Mouse (Mus musculus) adrenal gland, postnatal 36 days (tissue): ENCODE data around the gene Spag8. TPM values are rescaled to one million over a fixed set of nuclear protein-coding genes. Genes with fewer than 3 reads are reported as not detected.

Source experiments
- DNase-seq, 2 experiments: peaks; one replicate each; pipeline ENCODE4 v3.0.0; 2021; ENCODE audit warnings: mixed read lengths in 1 of 2
- total RNA-seq, 2 experiments: library from RNA; stranded (reverse); gene quantifications; 2 replicates each; pipeline ENCODE4 v1.2.3; 2021

Gene Spag8
- total RNA-seq, 2 experiments from 2014 or later = 0.30 to 0.40 TPM

- no peak for DNase-seq
These were observed 668 bp downstream of the Spag8 start for GRCm38 (mm10) chr4:43652726-43653125.

- DNase-seq = no peak
These were observed 3.6 kb downstream of the Spag8 start for GRCm38 (mm10) chr4:43649783-43650182.

- no peak for DNase-seq
These were observed 12.9 kb downstream of the Spag8 start for GRCm38 (mm10) chr4:43640491-43640890.

DNA sequence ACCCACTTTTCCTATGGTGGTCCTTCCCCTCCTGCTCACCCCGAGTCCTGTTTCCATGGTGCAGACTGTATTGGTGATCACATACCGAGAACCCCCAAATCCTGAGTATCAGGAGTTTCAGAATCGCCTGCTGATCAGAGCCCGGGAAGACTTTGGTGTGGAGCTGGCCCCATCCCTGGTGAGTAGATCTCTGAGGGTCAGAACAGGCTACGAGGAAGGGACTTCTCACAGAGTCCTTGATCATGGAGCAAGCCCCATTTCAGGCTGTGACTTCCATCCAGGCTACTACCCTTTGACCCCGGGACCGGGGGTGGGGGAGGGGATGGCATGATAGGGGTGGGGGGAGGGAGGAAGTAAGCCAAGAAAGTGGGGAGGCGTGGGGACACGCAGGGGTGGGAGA lies 13.3 kb downstream of the Spag8 start:
- no peak for DNase-seq

- DNase-seq = no peak
These were observed 16.6 kb downstream of the Spag8 start for GRCm38 (mm10) chr4:43636751-43637150.

DNA sequence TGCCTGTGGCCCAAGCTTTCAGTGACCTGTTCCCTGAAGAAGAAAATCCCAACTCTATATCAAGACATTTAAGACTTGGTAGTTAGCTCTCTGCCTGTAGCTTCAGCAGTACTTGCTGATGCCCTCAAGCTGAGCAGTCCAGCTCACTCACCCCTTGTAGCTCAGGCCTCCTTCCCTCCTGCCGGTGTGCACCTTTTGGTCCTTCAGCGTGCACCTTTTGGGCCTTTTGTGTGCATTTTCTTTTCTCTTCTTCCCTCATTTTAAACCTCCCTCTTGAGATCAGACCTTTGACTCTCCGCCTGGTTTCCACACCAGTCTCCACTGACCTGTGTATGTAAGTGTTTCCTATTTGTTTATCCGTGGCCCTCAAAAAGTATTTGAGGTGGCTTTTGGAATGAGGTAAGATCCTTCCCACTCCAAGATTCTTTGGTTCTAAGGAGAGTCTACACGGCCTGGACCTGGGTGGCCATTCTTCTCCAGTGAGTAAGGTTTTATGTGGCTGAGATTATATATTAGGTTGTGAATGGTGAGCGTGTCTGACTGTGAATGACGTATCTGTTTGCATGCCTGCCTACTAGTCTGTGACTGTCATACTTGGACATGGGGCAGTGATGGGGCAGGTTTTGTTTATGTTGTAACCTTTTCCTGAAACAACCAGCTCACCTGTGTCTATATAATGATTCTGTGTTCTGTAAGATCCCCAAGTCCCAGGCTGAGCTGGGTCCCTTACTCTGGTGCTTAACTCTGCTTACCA lies 18.6 kb downstream of the Spag8 start:
- DNase-seq = no peak

DNA sequence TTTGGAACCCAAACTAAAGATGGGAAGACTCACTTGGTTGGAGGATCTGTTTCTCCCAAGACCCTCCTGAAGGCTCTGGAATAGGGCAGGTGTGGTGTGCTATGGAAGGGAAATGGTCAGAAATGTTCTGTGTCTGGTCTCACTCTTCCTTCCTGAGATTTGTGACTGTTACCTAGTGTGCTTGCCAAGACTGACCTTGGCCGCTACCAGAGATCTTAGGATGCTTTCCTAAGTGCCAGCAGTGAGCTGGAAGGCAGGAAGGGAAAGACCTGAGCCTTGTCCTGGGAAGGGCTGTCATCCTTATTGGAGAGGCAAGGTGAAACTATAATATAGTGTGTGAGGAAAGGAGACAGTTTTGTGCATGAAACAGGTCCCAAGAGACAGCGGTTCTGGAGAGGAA lies 19.7 kb downstream of the Spag8 start:
- DNase-seq = peak in 1 of 2 experiments; percentile 14

DNA sequence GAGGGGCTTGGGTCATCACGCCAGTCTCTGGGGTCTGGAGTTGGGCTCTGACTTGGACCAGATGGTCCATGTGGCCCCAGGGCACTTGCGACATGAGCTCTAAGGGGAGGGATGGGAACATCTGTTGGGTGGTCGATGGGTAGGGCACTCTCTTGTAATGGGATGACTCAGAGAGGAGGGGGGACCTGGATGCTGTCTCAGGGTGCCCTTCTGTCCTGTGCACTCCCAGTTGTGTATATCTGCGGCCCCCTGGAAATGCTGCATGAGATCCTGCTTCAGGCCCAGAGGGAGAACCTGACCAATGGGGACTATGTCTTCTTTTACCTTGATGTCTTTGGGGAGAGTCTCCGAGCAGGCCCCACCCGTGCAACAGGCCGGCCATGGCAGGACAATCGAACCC lies 20.1 kb downstream of the Spag8 start:
- no peak for DNase-seq

- DNase-seq = peak in 1 of 2 experiments; percentile 23
These were observed 21.2 kb downstream of the Spag8 start for GRCm38 (mm10) chr4:43631956-43632920.

DNA sequence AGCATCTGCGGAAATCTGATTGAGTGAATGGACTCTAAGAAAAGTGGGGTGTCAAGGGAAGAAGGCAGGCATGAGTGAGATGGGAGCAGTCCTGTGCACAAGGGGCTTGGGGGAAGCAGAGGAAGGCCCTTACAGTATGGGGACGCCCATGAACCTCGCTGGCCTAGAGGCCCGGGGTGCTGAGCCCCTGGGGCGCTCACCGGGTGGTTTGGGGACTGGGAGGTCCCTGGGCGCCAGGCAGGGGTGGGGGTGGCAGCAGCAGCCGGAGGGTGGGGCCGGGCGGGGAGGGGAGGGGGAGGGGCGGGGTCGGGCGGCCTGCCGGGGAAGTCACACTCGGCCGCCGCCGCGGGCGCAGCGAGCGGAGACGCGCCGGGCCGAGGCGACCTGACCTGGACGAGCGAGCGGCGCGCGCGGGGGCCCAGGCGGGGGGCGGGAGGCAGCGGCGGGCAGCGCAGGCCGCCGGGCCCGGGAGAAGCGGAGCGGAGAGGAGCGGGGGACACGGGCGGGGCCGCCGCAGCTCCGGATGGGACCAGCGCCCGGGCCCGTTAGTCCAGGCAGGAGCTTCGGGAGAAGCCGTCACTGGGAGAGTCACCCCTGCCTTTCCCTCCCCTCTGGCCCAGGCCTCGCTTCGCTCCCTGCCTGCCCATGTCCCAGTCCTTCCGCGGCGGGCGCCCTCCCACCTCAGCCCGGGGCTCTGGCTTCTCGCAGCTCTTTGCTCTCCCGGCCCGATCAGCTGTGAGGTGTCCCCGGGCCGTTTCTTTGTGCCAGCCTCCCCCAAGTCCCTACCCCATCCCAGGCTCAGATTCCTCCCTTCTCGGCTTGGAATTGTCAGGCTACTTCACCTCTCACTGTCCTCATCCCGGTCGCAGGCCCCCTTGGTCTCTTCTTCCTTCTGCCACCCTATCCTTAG lies 22.1 kb downstream of the Spag8 start, which contains the start of gene Npr2:
Gene Npr2 (plus strand): TSS at position 890 of the 910 bp plus-strand sequence.
- peak; percentile 62 to 78 for DNase-seq

GRCm38 (mm10) chr4:43630671-43631045 lies 22.7 kb downstream of the Spag8 start:
- DNase-seq = no peak

DNA sequence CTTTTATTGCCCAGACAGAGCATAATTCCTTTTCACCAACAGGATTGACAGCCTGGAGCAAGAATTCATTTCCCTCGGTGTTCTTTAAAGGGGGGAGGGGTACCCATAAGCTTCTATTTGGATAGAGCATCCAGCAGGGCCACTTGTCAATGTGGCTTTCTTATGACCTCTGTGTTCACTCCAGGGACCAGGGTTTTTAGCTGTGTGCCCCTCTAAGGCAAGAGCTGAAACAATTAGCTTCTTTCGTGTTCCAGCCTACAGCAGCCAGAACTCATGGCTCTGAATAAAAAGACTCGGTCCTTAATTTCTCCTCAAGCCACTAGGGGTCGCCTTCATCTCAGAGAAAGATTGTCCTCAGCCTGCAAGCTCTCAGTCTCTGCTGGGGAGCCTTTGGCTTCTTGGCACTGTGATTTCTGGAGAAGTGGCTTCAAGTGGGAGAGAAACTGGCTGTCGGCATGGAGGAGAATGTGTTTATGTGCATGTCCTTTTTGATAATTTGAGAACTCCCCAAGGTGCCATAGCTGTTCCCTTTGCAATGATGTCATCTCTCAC lies 23.3 kb downstream of the Spag8 start:
- peak; percentile 62 to 85 for DNase-seq

DNA sequence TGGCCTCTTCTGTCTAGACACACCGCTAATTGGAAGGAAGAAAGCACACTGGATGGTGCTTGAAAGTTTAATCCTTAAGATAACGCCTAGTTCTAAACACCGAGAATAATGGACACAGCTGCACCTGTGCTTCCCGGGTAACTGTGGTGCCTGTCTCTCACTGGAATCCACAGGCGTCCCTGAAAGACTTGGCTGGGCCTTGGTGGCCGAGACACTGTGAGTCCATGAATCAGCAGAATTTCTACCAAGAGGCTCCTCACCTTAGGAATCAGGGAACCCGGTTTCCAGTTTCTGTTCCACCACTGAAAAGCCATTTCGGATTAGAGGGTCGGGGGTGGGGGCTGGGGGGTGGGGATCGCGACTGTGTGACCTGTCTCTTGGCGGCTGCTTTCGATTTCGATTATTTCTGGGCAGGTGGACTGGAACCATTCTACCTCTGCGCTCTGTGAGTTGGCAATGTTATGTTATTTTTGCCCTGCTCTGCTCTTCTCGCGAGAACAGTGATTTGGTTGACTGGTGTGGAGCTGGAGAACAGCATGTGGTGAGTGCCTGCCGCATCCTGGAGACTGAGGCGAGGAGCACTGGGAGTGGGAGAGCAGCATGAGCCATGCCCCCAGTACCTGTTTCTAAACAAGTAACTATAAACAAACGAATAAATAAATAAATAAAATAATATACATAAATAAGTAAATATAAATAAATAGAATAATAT lies 24.1 kb downstream of the Spag8 start:
- DNase-seq = no peak

DNA sequence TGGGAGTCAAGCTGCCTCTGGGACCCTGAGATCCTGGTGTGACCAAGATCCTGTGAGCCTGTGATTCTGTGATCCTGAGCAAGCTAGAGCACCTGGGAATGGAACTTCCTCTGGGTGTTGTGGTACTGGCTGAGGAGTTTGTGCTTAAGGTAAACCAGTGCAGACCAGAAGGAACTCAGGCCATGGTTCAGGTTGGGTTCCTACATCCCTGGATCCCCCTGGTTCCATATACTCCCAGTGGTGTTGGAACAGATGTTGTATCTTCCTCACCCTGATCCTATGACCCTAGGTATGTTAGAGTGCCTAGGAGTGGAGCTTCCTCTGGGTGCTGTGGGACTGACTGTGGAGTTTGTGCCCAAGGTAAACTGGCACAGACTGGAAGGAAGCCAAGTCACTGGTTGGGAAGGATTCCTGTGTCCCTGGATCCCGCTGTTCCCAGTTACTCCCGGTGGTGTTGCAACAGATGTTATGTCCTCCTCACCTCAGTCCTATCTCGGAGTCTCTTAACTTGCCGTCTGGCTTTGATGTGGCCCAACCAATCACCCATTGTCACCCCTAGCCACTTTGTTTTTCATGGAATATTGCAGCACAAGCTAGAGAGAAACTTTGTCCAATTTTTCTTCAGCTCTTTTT lies 33.1 kb downstream of the Spag8 start:
- DNase-seq = peak in 1 of 2 experiments; percentile 53

- peak in 1 of 2 experiments; percentile 37 for DNase-seq
These were observed 40.2 kb downstream of the Spag8 start for GRCm38 (mm10) chr4:43613060-43613730.

DNA sequence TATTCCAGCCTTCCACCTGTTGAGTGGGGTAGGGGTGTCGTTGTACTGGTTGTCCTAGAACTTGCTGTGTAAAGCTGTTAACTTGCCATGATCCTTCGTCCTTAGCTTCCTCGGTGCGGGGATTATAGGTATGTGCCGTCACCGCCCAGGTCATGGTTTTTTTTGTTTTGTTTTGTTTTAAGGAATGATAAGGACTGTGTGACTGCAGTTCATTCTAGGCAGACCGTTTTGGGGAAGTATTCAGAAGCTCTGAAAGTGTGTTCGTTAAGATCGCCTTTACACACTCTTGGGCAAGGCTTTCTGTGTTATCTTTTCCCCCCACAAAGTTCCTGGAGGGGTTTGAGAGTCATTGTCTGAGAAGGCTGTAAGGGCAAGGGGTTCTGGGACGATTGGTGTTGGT lies 40.9 kb downstream of the Spag8 start:
- no peak for DNase-seq

GRCm38 (mm10) chr4:43604751-43605685 lies 48.4 kb downstream of the Spag8 start:
- no peak for DNase-seq

- no peak for DNase-seq
These were observed 49.3 kb downstream of the Spag8 start for GRCm38 (mm10) chr4:43604099-43604498.
